Mouse (Mus musculus): ENCODE measurements around the gene Cyp4f15. TPM values are rescaled to one million over a fixed set of nuclear protein-coding genes. Genes with fewer than 3 reads are reported as not detected.
A peak's percentile ranks its signal among the peaks of the same experiment; 100 is the strongest.
"Not testable (repeated sequence)": the region's sequence is repeated elsewhere in the genome, so short reads cannot be mapped to it uniquely, and the experiment has no call there.

Cyp4f15 gene
- not detected in 2 replicates for total RNA-seq (2017)

DNA sequence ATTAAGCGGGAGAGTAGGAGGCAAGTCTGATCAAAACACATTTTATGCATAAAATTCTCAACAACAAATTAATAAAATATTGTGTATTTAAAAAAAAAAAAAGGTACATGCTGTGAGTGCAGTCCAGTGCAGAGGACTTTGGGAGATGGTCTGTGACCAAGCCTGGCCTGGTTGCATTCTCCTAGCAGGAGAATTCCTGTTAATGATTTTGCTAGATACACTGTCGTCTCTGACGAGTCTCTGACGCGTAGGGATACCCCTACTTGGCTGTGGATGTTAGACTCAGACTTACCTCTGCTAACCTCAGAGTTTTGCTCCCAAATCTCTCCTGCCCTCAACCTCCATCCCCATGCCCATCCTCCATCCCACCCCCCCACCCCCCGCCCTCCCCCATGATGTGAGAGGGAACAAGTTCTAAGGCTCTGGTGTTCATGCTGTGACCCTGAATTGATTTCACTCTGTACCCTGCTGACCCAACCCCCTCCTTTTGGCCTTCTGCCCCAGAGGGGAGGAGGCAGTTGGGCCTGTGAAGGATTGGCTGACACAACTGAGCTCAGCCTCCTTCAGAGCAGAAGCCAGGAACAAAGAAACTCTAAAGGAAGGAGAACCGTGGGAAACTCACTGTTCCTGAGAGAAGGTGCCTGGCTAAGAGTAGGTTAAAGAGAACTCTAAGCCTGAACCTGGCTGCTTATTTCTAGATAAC is at the start of gene Cyp4f15:
Cyp4f15 (plus strand) TSS at position 580 of the 703 bp plus-strand sequence.
- ATAC-seq (replicated peaks in 1 of 2; ENCODE audit: insufficient read depth in 1 of 2, low FRiP score in 2 of 2, low TSS enrichment in 1 of 2, low read depth in 1 of 2, poor library complexity in 2 of 2, severe bottlenecking in 2 of 2) = no peak

DNA sequence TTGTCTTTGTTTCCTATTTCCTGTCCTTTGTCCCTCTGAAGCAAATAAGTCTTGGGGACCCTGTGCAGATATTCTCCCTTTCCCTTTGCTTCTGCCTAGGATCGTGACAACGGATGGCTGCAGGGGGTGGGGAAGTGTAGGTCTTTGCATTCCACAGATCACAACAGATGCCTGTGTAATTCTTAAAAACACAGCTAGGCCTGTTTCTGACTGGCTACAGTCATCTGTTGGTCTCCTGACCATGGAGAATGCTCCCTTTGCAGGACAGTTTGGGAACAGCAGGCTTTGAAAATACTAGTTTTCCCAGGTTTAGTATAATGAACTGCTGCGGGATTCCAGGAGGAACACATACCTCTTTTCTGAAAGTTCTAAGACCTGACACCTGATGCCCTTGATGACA is 49.1 kb upstream of the Cyp4f15 start:
- ATAC-seq (replicated peaks in 1 of 2; ENCODE audit: insufficient read depth in 1 of 2, low FRiP score in 2 of 2, low TSS enrichment in 1 of 2, low read depth in 1 of 2, poor library complexity in 2 of 2, severe bottlenecking in 2 of 2) = no peak

GRCm38 (mm10) chr17:32637151-32637550 is 48.3 kb upstream of the Cyp4f15 start:
- no peak for ATAC-seq (replicated peaks in 1 of 2; ENCODE audit: insufficient read depth in 1 of 2, low FRiP score in 2 of 2, low TSS enrichment in 1 of 2, low read depth in 1 of 2, poor library complexity in 2 of 2, severe bottlenecking in 2 of 2)

DNA sequence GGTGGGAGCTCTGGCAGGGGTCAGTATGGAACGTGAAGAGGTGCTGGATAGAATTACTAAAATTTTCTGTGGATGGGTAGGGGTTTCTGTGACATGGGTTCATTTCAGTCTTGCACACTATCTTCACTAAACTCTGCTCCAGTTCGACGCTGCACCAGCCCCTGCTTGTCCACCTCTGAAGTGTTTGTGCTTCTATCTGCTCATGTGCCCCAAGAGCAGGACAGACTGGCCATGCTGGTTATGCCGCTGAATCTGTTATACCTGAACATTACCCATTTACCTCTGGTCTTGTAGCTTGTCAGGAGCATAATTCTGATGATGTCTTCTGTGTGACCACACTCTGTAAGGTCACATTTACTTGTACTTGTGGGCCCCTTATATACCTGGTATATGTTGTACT is 38.8 kb upstream of the Cyp4f15 start:
- ATAC-seq (replicated peaks in 1 of 2; ENCODE audit: insufficient read depth in 1 of 2, low FRiP score in 2 of 2, low TSS enrichment in 1 of 2, low read depth in 1 of 2, poor library complexity in 2 of 2, severe bottlenecking in 2 of 2) = no peak

- no peak for ATAC-seq (replicated peaks in 1 of 2; ENCODE audit: insufficient read depth in 1 of 2, low FRiP score in 2 of 2, low TSS enrichment in 1 of 2, low read depth in 1 of 2, poor library complexity in 2 of 2, severe bottlenecking in 2 of 2)
These were observed 31.6 kb upstream of the Cyp4f15 start for GRCm38 (mm10) chr17:32653860-32654259.

DNA sequence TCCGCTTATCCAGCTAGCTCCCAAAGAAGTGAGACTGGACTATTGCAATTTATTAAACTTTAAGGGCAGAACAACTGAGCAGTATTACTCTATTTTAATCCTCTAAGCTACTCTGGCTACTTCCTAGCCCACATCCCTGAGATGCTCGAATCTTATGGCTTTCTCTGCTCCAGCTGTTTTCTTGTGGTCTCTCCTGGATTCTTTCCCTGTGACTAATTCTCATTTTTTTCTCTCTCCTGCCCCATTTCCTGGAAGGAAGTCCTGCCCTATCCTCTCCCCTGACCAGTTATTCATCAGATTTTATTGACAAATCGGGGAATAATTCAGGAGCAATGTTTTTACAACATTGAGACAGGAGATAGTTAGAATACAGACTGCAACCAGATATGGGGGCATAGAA is 28.4 kb upstream of the Cyp4f15 start:
- no peak for ATAC-seq (replicated peaks in 1 of 2; ENCODE audit: insufficient read depth in 1 of 2, low FRiP score in 2 of 2, low TSS enrichment in 1 of 2, low read depth in 1 of 2, poor library complexity in 2 of 2, severe bottlenecking in 2 of 2)

DNA sequence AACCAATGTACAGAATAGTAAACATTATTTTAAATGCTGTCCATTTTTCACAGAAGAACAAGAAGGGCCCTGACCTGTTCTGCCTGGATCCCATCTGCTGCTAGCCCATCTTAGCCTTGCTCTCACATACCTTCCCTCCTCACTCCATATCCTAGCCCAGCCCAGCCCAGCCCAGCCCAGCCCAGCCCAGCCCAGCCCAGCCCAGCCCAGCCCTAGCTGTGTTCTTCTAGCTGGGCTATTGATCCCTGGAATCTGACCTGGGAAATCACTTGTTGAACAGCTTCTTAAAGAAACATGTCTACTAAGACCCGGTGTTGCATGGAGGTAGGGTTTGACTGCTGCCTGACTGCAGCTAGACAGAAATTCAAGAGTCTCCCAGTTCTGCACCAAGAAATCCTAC is 27.2 kb upstream of the Cyp4f15 start:
- ATAC-seq (replicated peaks in 1 of 2; ENCODE audit: insufficient read depth in 1 of 2, low FRiP score in 2 of 2, low TSS enrichment in 1 of 2, low read depth in 1 of 2, poor library complexity in 2 of 2, severe bottlenecking in 2 of 2) = no peak

DNA sequence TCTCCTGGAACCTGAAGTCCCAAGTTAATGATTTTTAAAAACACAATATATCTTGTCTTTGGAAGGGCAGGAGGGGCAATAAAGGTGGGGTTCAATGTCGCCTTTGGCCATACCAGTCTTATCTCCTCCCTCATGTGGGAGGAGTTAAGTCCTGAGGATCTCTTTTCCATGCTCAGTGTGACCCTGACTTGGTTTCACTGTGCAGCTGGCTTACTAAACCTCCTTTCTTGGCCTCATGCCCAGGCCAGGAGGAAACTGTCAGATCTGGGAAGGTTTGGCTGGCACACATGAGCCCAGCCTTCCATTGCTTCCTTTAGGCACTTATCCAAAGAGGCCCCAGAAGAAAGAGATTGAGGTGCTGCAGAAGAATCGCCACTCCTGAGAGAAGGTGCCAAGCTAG is 26.7 kb upstream of the Cyp4f15 start, which contains the start of gene Cyp4f40:
Cyp4f40 (plus strand) TSS at position 189 of the 400 bp plus-strand sequence.
- no peak for ATAC-seq (replicated peaks in 1 of 2; ENCODE audit: insufficient read depth in 1 of 2, low FRiP score in 2 of 2, low TSS enrichment in 1 of 2, low read depth in 1 of 2, poor library complexity in 2 of 2, severe bottlenecking in 2 of 2)

GRCm38 (mm10) chr17:32673976-32674375 is 11.5 kb upstream of the Cyp4f15 start:
- ATAC-seq (replicated peaks in 1 of 2; ENCODE audit: insufficient read depth in 1 of 2, low FRiP score in 2 of 2, low TSS enrichment in 1 of 2, low read depth in 1 of 2, poor library complexity in 2 of 2, severe bottlenecking in 2 of 2) = no peak

DNA sequence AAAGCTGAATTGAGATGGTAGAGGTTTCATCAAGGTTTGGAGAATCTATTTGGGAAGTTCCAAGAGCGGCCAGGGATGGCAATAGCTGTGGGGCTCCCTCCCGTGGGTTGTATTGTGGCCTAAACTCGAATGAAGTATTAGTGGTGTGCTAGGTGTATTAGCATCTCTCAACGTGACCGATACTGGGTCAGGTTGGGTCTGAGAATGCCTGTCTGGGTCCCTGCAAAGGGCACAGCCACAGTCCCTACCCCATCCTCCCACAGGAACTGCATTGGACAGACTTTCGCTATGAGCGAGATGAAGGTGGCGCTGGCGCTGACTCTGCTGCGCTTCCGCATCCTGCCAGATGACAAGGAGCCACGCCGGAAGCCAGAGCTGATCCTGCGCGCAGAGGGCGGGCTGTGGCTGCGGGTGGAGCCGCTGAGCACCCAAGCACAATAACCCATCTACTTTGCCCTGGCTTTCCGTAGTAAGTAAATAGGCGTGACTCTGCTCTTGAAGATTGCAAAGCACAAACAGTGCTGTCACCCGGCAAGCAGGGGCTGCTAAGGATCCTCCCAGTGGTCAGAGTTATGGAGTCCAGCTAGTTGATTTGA is 9.3 kb upstream of the Cyp4f15 start:
- peak; percentile 32 to 36; a peak in 2 of 4 replicates for ATAC-seq (replicated peaks in 1 of 2; ENCODE audit: insufficient read depth in 1 of 2, low FRiP score in 2 of 2, low TSS enrichment in 1 of 2, low read depth in 1 of 2, poor library complexity in 2 of 2, severe bottlenecking in 2 of 2)

GRCm38 (mm10) chr17:32680404-32680803 is 5.0 kb upstream of the Cyp4f15 start:
- ATAC-seq (replicated peaks in 1 of 2; ENCODE audit: insufficient read depth in 1 of 2, low FRiP score in 2 of 2, low TSS enrichment in 1 of 2, low read depth in 1 of 2, poor library complexity in 2 of 2, severe bottlenecking in 2 of 2) = 0 out of 4 replicates have a peak, but pooled peaks of 1 of the 2 experiments have one; percentile 27

DNA sequence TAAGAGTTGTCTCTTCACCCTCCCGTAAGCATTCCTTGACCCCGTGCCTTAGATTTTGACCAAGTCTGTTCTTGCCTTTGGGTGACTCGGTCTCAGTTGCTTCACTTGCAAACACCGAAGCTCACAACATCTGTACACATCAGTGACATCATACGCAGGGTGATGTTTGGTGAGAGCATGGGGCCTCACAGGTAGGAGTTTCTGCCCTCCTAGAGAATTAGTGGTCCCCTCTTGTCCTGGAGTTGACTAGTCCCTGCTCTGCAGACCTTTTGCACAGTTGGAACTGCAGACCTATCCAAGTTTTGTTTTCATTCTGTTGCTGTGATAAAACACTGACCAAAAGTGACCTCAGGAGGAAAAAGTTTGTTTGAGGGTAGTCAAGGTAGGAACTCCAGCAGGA is 1.3 kb downstream of the Cyp4f15 start:
- ATAC-seq (replicated peaks in 1 of 2; ENCODE audit: insufficient read depth in 1 of 2, low FRiP score in 2 of 2, low TSS enrichment in 1 of 2, low read depth in 1 of 2, poor library complexity in 2 of 2, severe bottlenecking in 2 of 2) = no peak

GRCm38 (mm10) chr17:32690959-32691358 is 5.5 kb downstream of the Cyp4f15 start:
- ATAC-seq (replicated peaks in 1 of 2; ENCODE audit: insufficient read depth in 1 of 2, low FRiP score in 2 of 2, low TSS enrichment in 1 of 2, low read depth in 1 of 2, poor library complexity in 2 of 2, severe bottlenecking in 2 of 2) = no peak

DNA sequence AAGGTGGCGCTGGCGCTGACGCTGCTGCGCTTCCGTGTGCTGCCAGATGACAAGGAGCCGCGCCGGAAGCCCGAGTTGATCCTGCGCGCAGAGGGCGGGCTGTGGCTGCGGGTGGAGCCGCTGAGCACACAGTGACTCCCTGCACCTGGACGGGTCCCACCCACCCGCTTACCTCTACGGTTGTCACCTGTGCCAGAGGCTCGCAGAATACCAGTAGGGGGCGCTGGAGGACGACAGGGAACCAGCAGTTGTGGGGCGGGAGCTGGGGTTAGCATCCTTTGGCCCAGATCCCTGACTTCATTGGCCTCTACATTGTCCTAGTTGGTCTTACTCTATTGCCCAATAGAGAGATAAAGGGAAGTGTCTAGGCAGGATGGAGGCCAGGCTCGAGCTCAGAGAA is 17.4 kb downstream of the Cyp4f15 start:
- no peak for ATAC-seq (replicated peaks in 1 of 2; ENCODE audit: insufficient read depth in 1 of 2, low FRiP score in 2 of 2, low TSS enrichment in 1 of 2, low read depth in 1 of 2, poor library complexity in 2 of 2, severe bottlenecking in 2 of 2)

- ATAC-seq (replicated peaks in 1 of 2; ENCODE audit: insufficient read depth in 1 of 2, low FRiP score in 2 of 2, low TSS enrichment in 1 of 2, low read depth in 1 of 2, poor library complexity in 2 of 2, severe bottlenecking in 2 of 2) = not testable (repeated sequence)
These were observed 25.1 kb downstream of the Cyp4f15 start for GRCm38 (mm10) chr17:32710541-32710940.

DNA sequence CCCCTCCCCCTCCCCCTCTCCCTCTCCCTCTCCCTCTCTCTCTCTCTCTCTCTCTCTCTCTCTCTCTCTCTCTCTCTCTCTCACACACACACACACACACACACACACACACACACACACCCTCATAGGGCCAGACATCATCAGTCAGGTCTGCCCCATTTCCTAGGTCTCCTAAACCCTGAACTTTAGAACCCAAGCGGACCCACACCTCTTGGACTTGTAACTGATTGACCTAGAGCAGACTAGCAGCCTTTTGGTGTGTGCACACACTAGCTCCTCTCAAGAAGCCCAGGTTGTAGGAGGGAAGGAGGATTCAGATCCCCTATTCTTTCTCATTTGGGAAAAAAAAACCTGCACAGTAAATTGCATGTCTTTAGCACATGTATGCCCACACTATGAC is 36.7 kb downstream of the Cyp4f15 start:
- ATAC-seq (replicated peaks in 1 of 2; ENCODE audit: insufficient read depth in 1 of 2, low FRiP score in 2 of 2, low TSS enrichment in 1 of 2, low read depth in 1 of 2, poor library complexity in 2 of 2, severe bottlenecking in 2 of 2) = not testable (repeated sequence)

- no peak for ATAC-seq (replicated peaks in 1 of 2; ENCODE audit: insufficient read depth in 1 of 2, low FRiP score in 2 of 2, low TSS enrichment in 1 of 2, low read depth in 1 of 2, poor library complexity in 2 of 2, severe bottlenecking in 2 of 2)
These were observed 37.3 kb downstream of the Cyp4f15 start for GRCm38 (mm10) chr17:32722771-32723170.

- ATAC-seq (replicated peaks in 1 of 2; ENCODE audit: insufficient read depth in 1 of 2, low FRiP score in 2 of 2, low TSS enrichment in 1 of 2, low read depth in 1 of 2, poor library complexity in 2 of 2, severe bottlenecking in 2 of 2) = not testable (repeated sequence)
These were observed 40.9 kb downstream of the Cyp4f15 start for GRCm38 (mm10) chr17:32726360-32726759.

GRCm38 (mm10) chr17:32729029-32729428 is 43.6 kb downstream of the Cyp4f15 start:
- no peak for ATAC-seq (replicated peaks in 1 of 2; ENCODE audit: insufficient read depth in 1 of 2, low FRiP score in 2 of 2, low TSS enrichment in 1 of 2, low read depth in 1 of 2, poor library complexity in 2 of 2, severe bottlenecking in 2 of 2)
